Mouse (Mus musculus): ENCODE measurements around the gene Ccnl1. TPM values are rescaled to one million over a fixed set of nuclear protein-coding genes. Genes with fewer than 3 reads are reported as not detected.

Gene Ccnl1
- polyA plus RNA-seq, 1 experiment from 2014 or later = 81.6 TPM

DNA sequence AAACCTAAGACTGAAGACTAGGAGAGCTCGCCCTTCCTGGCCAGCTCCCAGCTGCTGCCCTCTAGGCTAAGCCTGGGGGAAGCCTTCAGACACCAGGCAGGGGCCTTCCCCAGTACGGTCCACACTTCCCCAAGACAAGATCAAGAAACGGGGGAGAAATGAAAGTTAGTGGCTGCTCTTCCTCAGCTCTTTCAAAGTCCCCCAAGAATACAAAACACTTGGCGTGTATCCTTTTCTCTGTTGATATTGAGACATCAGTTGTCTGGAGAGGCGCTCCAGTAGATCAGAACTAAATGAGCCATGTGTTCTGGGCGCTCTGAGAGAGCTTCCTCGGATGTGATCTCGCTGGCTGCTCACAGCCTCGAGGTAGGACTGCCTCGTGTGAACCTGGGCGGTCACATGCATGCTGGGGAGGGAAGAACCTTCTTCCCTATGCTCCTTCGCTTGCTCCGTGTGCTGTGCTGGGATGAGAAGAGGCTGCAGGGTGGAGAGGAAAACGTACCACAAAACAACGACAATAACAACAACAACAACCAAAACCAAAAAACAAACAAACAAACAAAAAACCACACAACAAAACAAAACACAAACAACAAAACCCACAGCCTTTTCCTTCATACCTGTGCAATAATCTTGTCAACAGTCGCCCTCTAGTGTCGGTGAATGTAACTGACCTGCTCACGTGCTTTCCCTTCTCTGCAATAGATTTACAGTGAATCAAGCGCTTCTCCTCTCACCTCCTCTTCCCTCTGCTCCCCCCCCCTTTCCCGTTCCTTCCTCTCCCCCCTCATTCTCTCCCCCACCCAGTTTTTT lies 28.0 kb downstream of the Ccnl1 start:
- Histone ChIP-seq H3K36me3 (ENCODE audit: control insufficient read depth, insufficient read depth, low read length) (no peaks in the 10 kb centered on the region), H3K4me1 (ENCODE audit: control insufficient read depth, insufficient read depth, low read length) (peaks cover 15% of the 10 kb centered on the region), H3K9me3 (ENCODE audit: control insufficient read depth, low read length) (no peaks in the 10 kb centered on the region), H3K4me2 (ENCODE audit: low read depth, low read length) (peak overlapping the region; percentile 44), H3K4me3 (ENCODE audit: low read length) (0 out of 2 replicates have a peak overlapping the region, but pooled peaks have one; percentile 15), H3K27me3 (replicated peaks; ENCODE audit: control insufficient read depth, insufficient read depth, low read length) (no peaks in the 10 kb centered on the region), H3K9ac (ENCODE audit: low read depth, low read length) (0 out of 2 replicates have a peak overlapping the region, but pooled peaks have one; percentile 20), H3K27ac (ENCODE audit: low read length) (no peak overlapping the region)
- peak; percentile 73 for ATAC-seq
- 23% methylated on average over 20 of the region's 20 CpGs for WGBS

DNA sequence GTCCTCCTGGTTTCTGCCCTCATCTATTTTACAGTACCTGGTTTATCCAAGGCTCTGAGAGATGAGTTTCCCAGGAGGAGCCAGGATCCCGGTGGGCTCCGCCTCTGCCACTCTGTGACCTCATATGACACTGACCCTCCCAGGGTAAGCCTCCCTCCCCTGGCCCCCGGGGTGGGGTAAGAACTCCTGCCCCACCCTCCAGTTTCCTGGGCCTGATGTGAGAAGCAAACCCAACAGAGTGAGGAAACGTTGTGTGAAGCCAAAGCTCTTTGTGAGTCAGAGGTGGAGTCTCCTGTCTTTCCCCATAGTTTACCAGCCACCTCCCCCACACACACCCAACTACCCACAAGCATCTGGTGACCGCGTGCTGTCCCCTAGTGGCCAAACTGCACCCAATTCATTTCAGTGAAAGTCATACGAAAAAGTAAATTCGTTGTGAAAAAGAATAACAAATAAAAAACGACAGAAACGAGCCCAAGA lies 28.7 kb downstream of the Ccnl1 start:
- Histone ChIP-seq H3K27me3 (replicated peaks; ENCODE audit: control insufficient read depth, insufficient read depth, low read length) (no peaks in the 10 kb centered on the region), H3K36me3 (ENCODE audit: control insufficient read depth, insufficient read depth, low read length) (no peaks in the 10 kb centered on the region), H3K4me3 (ENCODE audit: low read length) (peak overlapping the region; percentile 27), H3K9ac (ENCODE audit: low read depth, low read length) (0 out of 2 replicates have a peak overlapping the region, but pooled peaks have one; percentile 38), H3K4me2 (ENCODE audit: low read depth, low read length) (peak overlapping the region; percentile 44), H3K4me1 (ENCODE audit: control insufficient read depth, insufficient read depth, low read length) (peaks cover 15% of the 10 kb centered on the region), H3K9me3 (ENCODE audit: control insufficient read depth, low read length) (no peaks in the 10 kb centered on the region), H3K27ac (ENCODE audit: low read length) (no peak overlapping the region)
- ATAC-seq = peak; percentile 85
- 2% methylated on average over 10 of the region's 10 CpGs for WGBS

- 43% methylated on average over 4 of the region's 4 CpGs for WGBS
- H3K27me3 ChIP-seq (replicated peaks; ENCODE audit: control insufficient read depth, insufficient read depth, low read length) = no peaks in the 10 kb centered on the region
- H3K4me3 ChIP-seq (ENCODE audit: low read length) = no peak overlapping the region; the same call in 1 of the 2 replicates
- 0 out of 2 replicates have a peak overlapping the region, but pooled peaks have one; percentile 38 for H3K9ac ChIP-seq (ENCODE audit: low read depth, low read length)
- peaks cover 15% of the 10 kb centered on the region for H3K4me1 ChIP-seq (ENCODE audit: control insufficient read depth, insufficient read depth, low read length)
- peak overlapping the region; percentile 52; the same call in 1 of the 2 replicates for H3K27ac ChIP-seq (ENCODE audit: low read length)
- H3K4me2 ChIP-seq (ENCODE audit: low read depth, low read length) = peak overlapping the region; percentile 44
- ATAC-seq = peak; percentile 65
- H3K9me3 ChIP-seq (ENCODE audit: control insufficient read depth, low read length) = no peaks in the 10 kb centered on the region
- H3K36me3 ChIP-seq (ENCODE audit: control insufficient read depth, insufficient read depth, low read length) = no peaks in the 10 kb centered on the region
Observed at GRCm38 (mm10) chr3:65928614-65929272, 29.3 kb downstream of the Ccnl1 start.

GRCm38 (mm10) chr3:65927685-65928084 lies 30.4 kb downstream of the Ccnl1 start:
- no peaks in the 10 kb centered on the region for H3K36me3 ChIP-seq (ENCODE audit: control insufficient read depth, insufficient read depth, low read length)
- no peaks in the 10 kb centered on the region for H3K27me3 ChIP-seq (replicated peaks; ENCODE audit: control insufficient read depth, insufficient read depth, low read length)
- 53% methylated on average over 7 of the region's 7 CpGs for WGBS
- no peaks in the 10 kb centered on the region for H3K9me3 ChIP-seq (ENCODE audit: control insufficient read depth, low read length)
- 0 out of 2 replicates have a peak, but pooled peaks have one; percentile 12 for ATAC-seq
- H3K27ac ChIP-seq (ENCODE audit: low read length) = no peak overlapping the region
- 0 out of 2 replicates have a peak overlapping the region, but pooled peaks have one; percentile 23 for H3K9ac ChIP-seq (ENCODE audit: low read depth, low read length)
- H3K4me1 ChIP-seq (ENCODE audit: control insufficient read depth, insufficient read depth, low read length) = peaks cover 15% of the 10 kb centered on the region
- H3K4me2 ChIP-seq (ENCODE audit: low read depth, low read length) = no peak overlapping the region
- no peak overlapping the region for H3K4me3 ChIP-seq (ENCODE audit: low read length)

GRCm38 (mm10) chr3:65927101-65927501 lies 30.9 kb downstream of the Ccnl1 start:
- no peak overlapping the region for H3K9ac ChIP-seq (ENCODE audit: low read depth, low read length)
- H3K4me3 ChIP-seq (ENCODE audit: low read length) = no peak overlapping the region
- H3K9me3 ChIP-seq (ENCODE audit: control insufficient read depth, low read length) = no peaks in the 10 kb centered on the region
- WGBS = 74% methylated on average over 4 of the region's 4 CpGs
- no peak overlapping the region for H3K4me2 ChIP-seq (ENCODE audit: low read depth, low read length)
- ATAC-seq = no peak
- H3K4me1 ChIP-seq (ENCODE audit: control insufficient read depth, insufficient read depth, low read length) = peaks cover 15% of the 10 kb centered on the region
- no peaks in the 10 kb centered on the region for H3K36me3 ChIP-seq (ENCODE audit: control insufficient read depth, insufficient read depth, low read length)
- H3K27me3 ChIP-seq (replicated peaks; ENCODE audit: control insufficient read depth, insufficient read depth, low read length) = no peaks in the 10 kb centered on the region
- no peak overlapping the region for H3K27ac ChIP-seq (ENCODE audit: low read length)

DNA sequence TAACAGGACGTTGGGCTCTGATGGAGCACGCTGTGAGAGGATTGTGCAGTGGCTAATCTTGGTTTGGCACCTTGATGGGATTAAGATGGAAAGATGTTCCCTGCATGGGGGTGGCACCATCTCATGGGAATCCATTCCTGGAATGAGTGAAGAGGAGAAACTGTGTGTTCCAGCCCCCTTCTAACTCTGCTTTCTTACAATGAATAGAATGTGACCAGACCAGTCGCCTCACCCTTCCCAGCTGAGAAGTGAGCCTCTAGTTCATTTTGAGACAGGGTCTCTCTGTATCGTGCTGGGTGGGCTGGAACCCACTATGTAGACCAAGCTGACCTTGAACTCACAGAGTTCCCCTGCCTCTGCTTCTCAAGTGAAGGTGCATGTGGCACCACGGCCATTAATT lies 31.6 kb downstream of the Ccnl1 start:
- Histone ChIP-seq H3K36me3 (ENCODE audit: control insufficient read depth, insufficient read depth, low read length) (no peaks in the 10 kb centered on the region), H3K9me3 (ENCODE audit: control insufficient read depth, low read length) (no peaks in the 10 kb centered on the region), H3K27ac (ENCODE audit: low read length) (no peak overlapping the region), H3K4me3 (ENCODE audit: low read length) (no peak overlapping the region), H3K27me3 (replicated peaks; ENCODE audit: control insufficient read depth, insufficient read depth, low read length) (no peaks in the 10 kb centered on the region), H3K9ac (ENCODE audit: low read depth, low read length) (no peak overlapping the region), H3K4me1 (ENCODE audit: control insufficient read depth, insufficient read depth, low read length) (peaks cover 15% of the 10 kb centered on the region), H3K4me2 (ENCODE audit: low read depth, low read length) (no peak overlapping the region)
- 84% methylated on average over 5 of the region's 5 CpGs for WGBS
- ATAC-seq = no peak

DNA sequence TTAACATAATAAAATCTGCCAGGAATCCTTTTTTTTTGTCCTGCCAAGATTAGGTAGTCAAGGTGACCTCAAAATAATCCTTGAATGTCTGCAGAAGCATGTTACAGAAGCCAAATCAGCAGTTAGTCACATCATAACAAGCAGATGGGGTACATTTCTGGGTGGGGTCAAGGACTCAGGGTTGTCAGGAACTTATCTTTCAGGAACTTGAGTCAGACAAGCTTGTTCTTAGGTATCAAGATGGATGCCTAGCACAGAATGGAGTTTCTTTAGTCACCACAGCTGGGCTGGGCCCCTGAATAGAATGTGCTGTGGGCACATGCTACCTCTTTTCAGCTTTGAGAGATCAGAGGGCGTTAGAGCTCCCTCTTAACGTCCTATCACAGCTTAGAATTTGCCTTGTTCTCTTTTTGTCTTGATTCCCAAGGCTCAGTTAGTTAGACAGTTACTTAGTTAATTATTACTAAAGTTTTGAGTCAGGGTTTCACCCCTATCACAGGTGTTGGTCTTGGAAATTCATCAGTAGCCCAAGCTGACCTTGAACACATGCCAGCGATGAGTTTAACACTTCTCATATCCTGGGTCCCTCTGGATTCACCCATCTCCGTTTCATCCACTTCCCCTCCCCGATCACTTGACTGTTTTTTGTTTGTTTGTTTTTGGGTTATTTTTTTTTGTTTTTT lies 32.9 kb downstream of the Ccnl1 start:
- Histone ChIP-seq H3K4me3 (ENCODE audit: low read length) (no peak overlapping the region), H3K9ac (ENCODE audit: low read depth, low read length) (no peak overlapping the region), H3K27me3 (replicated peaks; ENCODE audit: control insufficient read depth, insufficient read depth, low read length) (no peaks in the 10 kb centered on the region), H3K4me1 (ENCODE audit: control insufficient read depth, insufficient read depth, low read length) (peaks cover 15% of the 10 kb centered on the region), H3K9me3 (ENCODE audit: control insufficient read depth, low read length) (no peaks in the 10 kb centered on the region), H3K27ac (ENCODE audit: low read length) (no peak overlapping the region), H3K4me2 (ENCODE audit: low read depth, low read length) (no peak overlapping the region), H3K36me3 (ENCODE audit: control insufficient read depth, insufficient read depth, low read length) (no peaks in the 10 kb centered on the region)
- ATAC-seq = no peak
- WGBS = 80% methylated on average over 5 of the region's 5 CpGs

DNA sequence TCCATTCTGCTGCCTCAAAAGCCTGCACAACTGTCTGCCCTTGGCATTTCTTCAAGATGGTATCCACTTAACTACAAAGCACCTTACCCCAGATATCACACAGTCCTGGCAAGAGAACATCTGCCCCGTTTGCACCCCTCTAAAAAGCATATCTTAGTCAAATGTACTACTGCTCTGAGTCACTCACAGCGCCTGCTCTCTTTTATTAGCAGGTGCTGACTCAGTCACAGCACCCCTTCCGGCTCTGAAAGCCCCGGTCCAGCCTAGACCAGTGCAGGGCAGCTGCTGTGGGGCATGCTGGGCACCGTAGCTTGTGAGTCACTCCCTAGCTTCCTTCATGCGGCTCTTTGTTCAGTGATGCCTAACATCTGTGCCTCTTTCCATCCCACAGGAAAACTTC lies 35.6 kb downstream of the Ccnl1 start:
- no peak for ATAC-seq
- WGBS = 73% methylated on average over 6 of the region's 6 CpGs

DNA sequence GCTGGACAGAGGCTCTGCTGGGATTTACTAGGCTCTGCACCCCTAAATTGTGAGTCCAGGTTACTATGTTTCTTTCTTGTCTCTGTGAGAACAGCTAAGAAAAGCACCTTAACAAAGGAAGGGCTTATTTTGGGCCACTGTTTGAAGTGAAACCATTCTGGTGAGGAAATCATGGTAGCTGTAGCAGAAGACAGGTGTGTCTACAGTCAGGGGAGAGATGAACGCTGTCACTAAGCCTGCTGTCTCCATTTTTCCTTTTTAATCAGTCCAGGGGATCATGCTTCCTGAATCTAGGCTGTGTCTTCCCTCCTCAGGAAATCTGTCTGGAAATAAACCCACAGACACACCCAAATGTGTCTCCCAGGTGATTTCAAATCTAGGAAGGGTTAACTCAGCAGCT lies 36.4 kb downstream of the Ccnl1 start:
- no peak overlapping the region for H3K9ac ChIP-seq (ENCODE audit: low read depth, low read length)
- H3K4me1 ChIP-seq (ENCODE audit: control insufficient read depth, insufficient read depth, low read length) = no peaks in the 10 kb centered on the region
- no peaks in the 10 kb centered on the region for H3K9me3 ChIP-seq (ENCODE audit: control insufficient read depth, low read length)
- WGBS = 88% methylated on average over 1 of the region's 1 CpGs
- no peak overlapping the region for H3K27ac ChIP-seq (ENCODE audit: low read length)
- no peak overlapping the region for H3K4me3 ChIP-seq (ENCODE audit: low read length)
- ATAC-seq = no peak
- no peak overlapping the region for H3K4me2 ChIP-seq (ENCODE audit: low read depth, low read length)
- H3K36me3 ChIP-seq (ENCODE audit: control insufficient read depth, insufficient read depth, low read length) = no peaks in the 10 kb centered on the region
- no peaks in the 10 kb centered on the region for H3K27me3 ChIP-seq (replicated peaks; ENCODE audit: control insufficient read depth, insufficient read depth, low read length)

More for the DNA sequence above, 35.6 kb downstream of the Ccnl1 start:
- Histone ChIP-seq H3K9me3 (ENCODE audit: control insufficient read depth, low read length) (no peaks in the 10 kb centered on the region), H3K36me3 (ENCODE audit: control insufficient read depth, insufficient read depth, low read length) (no peaks in the 10 kb centered on the region), H3K4me2 (ENCODE audit: low read depth, low read length) (no peak overlapping the region), H3K9ac (ENCODE audit: low read depth, low read length) (no peak overlapping the region), H3K4me1 (ENCODE audit: control insufficient read depth, insufficient read depth, low read length) (no peaks in the 10 kb centered on the region), H3K27ac (ENCODE audit: low read length) (no peak overlapping the region), H3K4me3 (ENCODE audit: low read length) (no peak overlapping the region), H3K27me3 (replicated peaks; ENCODE audit: control insufficient read depth, insufficient read depth, low read length) (no peaks in the 10 kb centered on the region)
